Mouse (Mus musculus): ENCODE results near the gene Amhr2. TPM values are rescaled to one million over a fixed set of nuclear protein-coding genes. Genes with fewer than 3 reads are reported as not detected.

Gene Amhr2
- polyA plus RNA-seq, 1 experiment: 1.4 TPM

DNA sequence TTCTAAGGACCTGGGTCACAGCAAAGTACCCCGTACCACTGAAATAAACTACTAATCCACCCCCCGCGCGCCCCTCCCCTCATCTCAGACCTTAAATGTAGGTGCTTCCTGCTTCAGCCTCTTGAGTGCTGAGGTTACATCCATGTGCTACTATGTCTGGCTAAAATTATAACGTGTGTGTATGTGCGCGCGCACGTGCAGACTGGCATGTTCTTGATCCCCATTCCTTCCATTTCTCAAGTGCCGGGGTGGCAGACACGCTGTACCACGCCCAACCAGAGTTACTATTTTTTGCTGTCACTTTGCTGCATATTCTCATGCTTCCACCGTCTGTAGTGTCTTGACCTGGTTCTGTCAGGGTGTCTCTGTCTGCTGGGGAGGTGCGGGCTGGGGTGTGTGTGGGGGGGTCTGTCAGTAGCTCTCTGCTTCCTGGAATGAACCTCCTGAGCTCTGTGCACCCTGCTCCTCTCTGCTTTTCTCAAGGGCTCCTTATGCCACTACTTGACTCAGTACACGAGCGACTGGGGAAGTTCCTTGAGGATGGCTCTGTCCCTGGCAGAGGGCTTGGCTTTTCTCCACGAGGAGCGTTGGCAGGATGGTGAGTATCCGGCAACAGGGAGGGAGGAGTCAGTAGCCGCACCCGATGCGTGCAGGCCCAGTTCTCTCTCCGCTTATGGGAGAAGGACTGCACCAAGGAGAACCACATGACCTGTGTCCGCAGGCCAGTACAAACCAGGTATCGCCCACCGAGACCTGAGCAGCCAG is 6.7 kb downstream of the Amhr2 start:
- Histone ChIP-seq H3K4me3 (ENCODE audit: insufficient read depth, low read length) (no peak overlapping the region), H3K27ac (ENCODE audit: insufficient read depth, low read length) (no peak overlapping the region), H3K4me1 (ENCODE audit: control insufficient read depth, insufficient read depth, low read length) (no peaks in the 10 kb centered on the region)
- TF ChIP-seq CTCF (IDR thresholded peaks at IDR 0.05; ENCODE audit: extremely low read depth, insufficient read depth, low read length) (no peak), POLR2A (IDR thresholded peaks at IDR 0.05; ENCODE audit: extremely low read depth, insufficient read depth, low read length) (no peak)

DNA sequence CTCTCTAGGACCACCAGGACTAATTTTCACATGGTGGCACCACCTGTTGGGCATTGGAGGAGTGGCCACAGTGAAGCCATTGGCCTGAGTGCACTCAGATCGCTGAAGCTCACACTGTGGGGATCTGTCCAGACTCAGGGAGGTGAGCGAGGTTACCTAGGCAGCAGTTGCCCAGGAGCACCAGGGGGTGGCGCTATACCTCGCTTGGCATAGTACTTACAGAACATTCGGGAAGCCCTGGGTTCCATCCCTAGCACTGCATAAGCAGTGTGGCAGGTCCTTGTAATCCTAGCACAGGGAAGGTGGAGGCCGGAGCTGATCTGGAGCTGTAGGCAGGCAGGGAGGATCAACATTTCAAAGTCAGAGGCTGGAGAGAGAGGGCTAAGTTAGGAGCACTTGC is 10.8 kb downstream of the Amhr2 start:
- Histone ChIP-seq H3K4me3 (ENCODE audit: insufficient read depth, low read length) (no peak overlapping the region), H3K27ac (ENCODE audit: insufficient read depth, low read length) (no peak overlapping the region), H3K4me1 (ENCODE audit: control insufficient read depth, insufficient read depth, low read length) (no peaks in the 10 kb centered on the region)
- TF ChIP-seq POLR2A (IDR thresholded peaks at IDR 0.05; ENCODE audit: extremely low read depth, insufficient read depth, low read length) (no peak), CTCF (IDR thresholded peaks at IDR 0.05; ENCODE audit: extremely low read depth, insufficient read depth, low read length) (peak; percentile 29)

- no peak for TF ChIP-seq CTCF (IDR thresholded peaks at IDR 0.05; ENCODE audit: extremely low read depth, insufficient read depth, low read length)
Observed at GRCm38 (mm10) chr15:102458050-102458736, 13.0 kb downstream of the Amhr2 start.

DNA sequence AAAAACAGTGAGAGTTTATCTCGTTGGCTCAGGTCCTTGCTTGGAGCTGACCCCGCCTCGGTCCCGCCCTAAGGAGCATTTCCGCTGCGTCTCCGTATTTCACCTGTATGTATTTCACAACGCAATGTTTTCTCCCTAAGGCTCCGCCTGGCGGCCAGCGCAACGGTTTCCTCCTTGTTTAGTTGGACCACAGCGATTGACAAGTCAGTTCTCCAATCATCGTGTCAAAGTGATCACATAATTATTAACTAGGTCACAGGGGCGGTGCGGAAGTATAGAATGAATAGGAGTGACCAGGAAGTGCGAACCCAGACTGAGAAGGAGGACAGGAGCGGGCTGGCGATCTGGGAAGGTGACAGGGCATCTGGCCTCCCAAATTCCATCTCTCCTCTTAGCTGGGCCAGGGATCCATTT is 13.7 kb downstream of the Amhr2 start, which contains the start of gene Prr13:
Prr13 (plus strand) TSS at position 125 of the 414 bp plus-strand sequence.
- H3K4me1 ChIP-seq (ENCODE audit: control insufficient read depth, insufficient read depth, low read length): no peaks in the 10 kb centered on the region
- no peak within 1 kb of the TSS for H3K27ac ChIP-seq (ENCODE audit: insufficient read depth, low read length)
- H3K4me3 ChIP-seq (ENCODE audit: insufficient read depth, low read length): peak within 1 kb of the TSS; percentile 54
- TF ChIP-seq CTCF (IDR thresholded peaks at IDR 0.05; ENCODE audit: extremely low read depth, insufficient read depth, low read length): peak; percentile 52
- TF ChIP-seq POLR2A (IDR thresholded peaks at IDR 0.05; ENCODE audit: extremely low read depth, insufficient read depth, low read length): peak; percentile 63; the same call in 1 of the 2 replicates

More at GRCm38 (mm10) chr15:102458050-102458736, 13.0 kb downstream of the Amhr2 start:
- Histone ChIP-seq H3K27ac (ENCODE audit: insufficient read depth, low read length) (no peak overlapping the region), H3K4me3 (ENCODE audit: insufficient read depth, low read length) (peak overlapping the region; percentile 54; the same call in 1 of the 2 replicates), H3K4me1 (ENCODE audit: control insufficient read depth, insufficient read depth, low read length) (no peaks in the 10 kb centered on the region)

DNA sequence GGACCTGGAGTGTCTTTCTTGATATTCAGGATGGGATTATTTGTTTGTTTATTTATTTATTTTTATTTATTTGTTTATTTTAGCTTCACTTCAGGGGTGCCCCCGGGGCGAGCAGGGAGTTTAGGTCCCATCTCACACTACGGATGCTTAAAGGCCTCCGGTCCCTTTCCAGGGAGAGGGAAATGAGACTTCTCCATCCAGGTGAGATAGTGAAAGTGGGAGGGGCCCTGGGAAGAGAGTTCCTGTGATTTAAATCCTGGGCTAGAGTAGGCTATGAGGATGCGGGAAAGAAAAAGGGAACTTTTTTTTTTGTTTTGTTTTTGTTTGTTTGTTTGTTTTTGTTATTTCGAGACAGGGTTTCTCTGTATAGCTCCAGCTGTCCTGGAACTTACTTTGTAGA is 14.2 kb downstream of the Amhr2 start:
- peak overlapping the region; percentile 54 for H3K4me3 ChIP-seq (ENCODE audit: insufficient read depth, low read length)
- H3K27ac ChIP-seq (ENCODE audit: insufficient read depth, low read length): no peak overlapping the region
- no peaks in the 10 kb centered on the region for H3K4me1 ChIP-seq (ENCODE audit: control insufficient read depth, insufficient read depth, low read length)
- TF ChIP-seq POLR2A (IDR thresholded peaks at IDR 0.05; ENCODE audit: extremely low read depth, insufficient read depth, low read length) (no peak), CTCF (IDR thresholded peaks at IDR 0.05; ENCODE audit: extremely low read depth, insufficient read depth, low read length) (no peak)

DNA sequence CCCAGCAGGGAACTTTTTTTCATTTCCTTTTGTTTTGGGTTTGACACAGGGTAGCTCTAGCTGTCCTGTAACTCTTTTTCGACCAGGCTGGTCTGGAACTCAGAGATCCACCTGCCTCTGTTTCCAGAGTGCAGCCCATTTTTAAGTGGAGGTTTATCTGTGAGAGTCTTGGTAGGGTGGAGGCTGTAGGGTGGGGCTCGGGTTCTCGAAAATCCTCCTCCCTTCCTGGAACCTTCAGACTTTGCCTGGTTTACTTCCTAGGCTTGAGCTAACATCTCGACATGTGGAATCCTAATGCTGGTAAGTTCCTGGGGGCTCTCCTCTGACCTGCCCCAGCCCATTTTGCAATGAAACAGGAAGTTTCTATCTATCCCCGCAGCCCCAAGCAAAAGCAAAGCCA is 14.7 kb downstream of the Amhr2 start:
- Histone ChIP-seq H3K4me3 (ENCODE audit: insufficient read depth, low read length) (no peak overlapping the region; the same call in 1 of the 2 replicates), H3K4me1 (ENCODE audit: control insufficient read depth, insufficient read depth, low read length) (no peaks in the 10 kb centered on the region), H3K27ac (ENCODE audit: insufficient read depth, low read length) (no peak overlapping the region)
- TF ChIP-seq CTCF (IDR thresholded peaks at IDR 0.05; ENCODE audit: extremely low read depth, insufficient read depth, low read length) (no peak), POLR2A (IDR thresholded peaks at IDR 0.05; ENCODE audit: extremely low read depth, insufficient read depth, low read length) (no peak)

DNA sequence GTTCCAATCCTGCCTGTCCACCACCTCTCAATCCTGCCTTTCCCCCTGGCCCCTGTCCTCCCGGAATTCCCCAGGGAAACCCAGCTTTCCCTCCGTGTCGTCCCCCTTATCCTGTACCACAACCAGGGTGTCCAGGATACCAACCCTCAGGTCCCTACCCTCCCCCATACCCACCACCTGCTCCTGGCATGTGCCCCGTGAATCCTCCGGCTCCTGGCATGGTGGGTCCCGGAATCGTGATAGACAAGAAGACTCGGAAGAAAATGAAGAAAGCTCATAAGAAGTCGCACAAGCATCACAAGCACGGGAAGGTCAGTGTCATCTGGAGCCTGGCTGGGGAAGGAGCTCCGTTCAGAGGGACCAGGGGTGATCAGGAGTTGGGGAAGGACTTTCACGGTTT is 15.2 kb downstream of the Amhr2 start:
- no peak overlapping the region for H3K27ac ChIP-seq (ENCODE audit: insufficient read depth, low read length)
- TF ChIP-seq POLR2A (IDR thresholded peaks at IDR 0.05; ENCODE audit: extremely low read depth, insufficient read depth, low read length) (no peak), CTCF (IDR thresholded peaks at IDR 0.05; ENCODE audit: extremely low read depth, insufficient read depth, low read length) (no peak)
- no peak overlapping the region for H3K4me3 ChIP-seq (ENCODE audit: insufficient read depth, low read length)
- H3K4me1 ChIP-seq (ENCODE audit: control insufficient read depth, insufficient read depth, low read length): no peaks in the 10 kb centered on the region

GRCm38 (mm10) chr15:102460971-102461370 is 15.8 kb downstream of the Amhr2 start:
- TF ChIP-seq CTCF (IDR thresholded peaks at IDR 0.05; ENCODE audit: extremely low read depth, insufficient read depth, low read length): no peak
- TF ChIP-seq POLR2A (IDR thresholded peaks at IDR 0.05; ENCODE audit: extremely low read depth, insufficient read depth, low read length): no peak
- no peak overlapping the region for H3K4me3 ChIP-seq (ENCODE audit: insufficient read depth, low read length)
- no peak overlapping the region for H3K27ac ChIP-seq (ENCODE audit: insufficient read depth, low read length)
- no peaks in the 10 kb centered on the region for H3K4me1 ChIP-seq (ENCODE audit: control insufficient read depth, insufficient read depth, low read length)

DNA sequence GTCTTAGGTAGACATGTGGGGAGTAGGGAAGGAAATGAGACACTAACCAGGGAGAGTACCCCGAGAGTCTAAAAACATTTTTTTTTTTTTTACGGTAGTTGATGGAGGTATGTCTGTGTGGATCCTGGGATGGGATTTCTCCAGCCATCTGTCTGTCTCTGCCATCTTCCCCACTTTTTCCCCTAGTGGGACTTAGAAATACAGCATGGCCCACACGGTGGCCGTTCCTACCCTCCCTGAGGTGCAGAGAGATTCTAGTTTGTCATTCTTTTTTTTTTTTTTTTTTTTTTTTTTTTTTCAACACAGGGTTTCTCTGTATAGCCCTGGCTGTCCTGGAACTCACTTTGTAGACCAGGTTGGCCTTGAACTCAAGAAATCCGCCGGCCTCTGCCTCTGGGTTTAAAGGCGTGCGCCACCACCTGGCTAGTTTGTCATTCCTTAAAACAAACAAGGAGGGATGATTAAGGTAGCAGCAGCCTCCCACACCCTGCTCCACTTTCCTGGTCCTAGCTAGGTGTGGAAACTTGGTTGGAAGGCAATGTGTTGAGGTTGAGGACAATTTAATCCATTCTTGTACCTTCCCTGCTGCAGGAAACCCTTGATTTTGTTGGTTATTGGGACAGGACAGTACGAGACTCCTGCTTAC is 16.4 kb downstream of the Amhr2 start:
- no peak for TF ChIP-seq POLR2A (IDR thresholded peaks at IDR 0.05; ENCODE audit: extremely low read depth, insufficient read depth, low read length)
- no peak for TF ChIP-seq CTCF (IDR thresholded peaks at IDR 0.05; ENCODE audit: extremely low read depth, insufficient read depth, low read length)
- Histone ChIP-seq H3K4me1 (ENCODE audit: control insufficient read depth, insufficient read depth, low read length) (no peaks in the 10 kb centered on the region), H3K4me3 (ENCODE audit: insufficient read depth, low read length) (no peak overlapping the region), H3K27ac (ENCODE audit: insufficient read depth, low read length) (no peak overlapping the region)

Data from cortical plate, adult 2 months (tissue).